Mouse (Mus musculus) hindbrain, embryonic 11.5 days (tissue): ENCODE measurements at regions not wholly inside any gene's neighbourhood (a gene's known extent, or its start where the extent isn't known, plus 50 kb on each side); places are given as distances from the start of the nearest gene placed in this dataset.
A peak's percentile ranks its signal among the peaks of the same experiment; 100 is the strongest.
"Not testable (repeated sequence)": the region's sequence is repeated elsewhere in the genome, so short reads cannot be mapped to it uniquely, and the experiment has no call there.

ENCODE experiments used
- ATAC-seq: fragments of 200-750 bp; cut with Nextera tagmentation; 2 replicates; pipeline ENCODE4 v1.8.0; 2017; ENCODE audit warnings: mild to moderate bottlenecking, moderate TSS enrichment, moderate library complexity; ENCODE audit not compliant: low FRiP score
- DNase-seq: peaks from one replicate; pipeline ENCODE4 v3.0.0-alpha.2; 2015; ENCODE audit warnings: low spot score
- H3K27ac ChIP-seq: fragments of 300-500 bp; sonication (generic); 2 replicates; pipeline ENCODE4 v1.5.1; 2014; ENCODE audit warnings: mild to moderate bottlenecking, low read depth, low read length
- H3K27me3 ChIP-seq: fragments of 300-500 bp; sonication (generic); 2 replicates; pipeline ENCODE4 v1.6.1; 2014; ENCODE audit warnings: mild to moderate bottlenecking, low read length, moderate library complexity, mixed read lengths; ENCODE audit not compliant: control insufficient read depth, insufficient read depth
- H3K36me3 ChIP-seq: fragments of 300-500 bp; sonication (generic); 2 replicates; pipeline ENCODE4 v1.6.1; 2014; ENCODE audit warnings: mild to moderate bottlenecking, low read length, moderate library complexity, mixed read lengths; ENCODE audit not compliant: control insufficient read depth, insufficient read depth
- H3K4me1 ChIP-seq: fragments of 300-500 bp; sonication (generic); replicated peaks from 2 replicates; pipeline ENCODE4 v1.6.1; 2014; ENCODE audit warnings: low read length, mixed read lengths; ENCODE audit not compliant: control insufficient read depth, insufficient read depth
- H3K4me2 ChIP-seq: fragments of 300-500 bp; sonication (generic); replicated peaks from 2 replicates; pipeline ENCODE4 v1.6.1; 2014; ENCODE audit warnings: mild to moderate bottlenecking, low read depth, low read length
- H3K4me3 ChIP-seq: fragments of 300-500 bp; sonication (generic); 2 replicates; pipeline ENCODE4 v1.5.1; 2014; ENCODE audit warnings: low read depth, low read length
- H3K9ac ChIP-seq: fragments of 300-500 bp; sonication (generic); 2 replicates; pipeline ENCODE4 v1.6.1; 2014; ENCODE audit warnings: low read depth, low read length
- H3K9me3 ChIP-seq: fragments of 300-500 bp; sonication (generic); 2 replicates; pipeline ENCODE4 v1.6.1; 2016; ENCODE audit warnings: low read length; ENCODE audit not compliant: control insufficient read depth
- WGBS: fragments of 180-500 bp; shearing (Covaris S2); extraction: QIAGEN DNeasy Blood & Tissue Kit; methylation state at CpG from one replicate; pipeline ENCODE4 v1.1.7; 2014; 5-methylcytosine and 5-hydroxymethylcytosine counted together

DNA sequence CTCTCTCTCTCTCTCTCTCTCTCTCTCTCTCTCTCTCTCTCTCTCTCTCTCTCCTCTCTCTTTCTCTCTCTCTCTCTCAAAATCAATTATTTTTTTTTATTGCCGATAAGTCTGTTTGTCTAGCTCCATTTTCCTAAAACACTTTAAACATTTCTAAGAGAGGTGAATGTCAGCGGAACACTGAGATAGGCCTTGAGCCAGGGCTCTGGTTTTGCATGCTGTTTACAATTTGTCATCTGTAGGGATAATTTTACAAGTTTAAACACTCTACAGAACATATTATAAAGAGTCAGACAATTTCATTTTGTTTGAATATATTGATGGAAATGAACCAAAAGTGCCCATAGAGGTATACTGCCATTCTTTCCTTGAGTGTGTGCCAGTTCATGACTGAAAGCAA lies 736.2 kb downstream of the Cdh8 start:
- Histone ChIP-seq H3K4me3 (no peak overlapping the region), H3K4me2 (no peak overlapping the region), H3K9me3 (no peaks in the 10 kb centered on the region), H3K27ac (no peak overlapping the region), H3K4me1 (no peaks in the 10 kb centered on the region), H3K9ac (no peak overlapping the region), H3K27me3 (no peaks in the 10 kb centered on the region), H3K36me3 (no peaks in the 10 kb centered on the region)
- DNase-seq: no peak
- 94% methylated on average over 2 of the region's 2 CpGs for WGBS
- no peak for ATAC-seq

- Histone ChIP-seq H3K27me3 (no peaks in the 10 kb centered on the region), H3K4me2 (no peak overlapping the region), H3K36me3 (no peaks in the 10 kb centered on the region), H3K9me3 (no peaks in the 10 kb centered on the region), H3K4me3 (no peak overlapping the region), H3K27ac (no peak overlapping the region), H3K9ac (no peak overlapping the region), H3K4me1 (no peaks in the 10 kb centered on the region)
- WGBS: 55% methylated on average over 2 of the region's 2 CpGs
- DNase-seq: no peak
- no peak for ATAC-seq
Observed at GRCm38 (mm10) chr8:98659287-98659686, 757.0 kb downstream of the Cdh8 start.

DNA sequence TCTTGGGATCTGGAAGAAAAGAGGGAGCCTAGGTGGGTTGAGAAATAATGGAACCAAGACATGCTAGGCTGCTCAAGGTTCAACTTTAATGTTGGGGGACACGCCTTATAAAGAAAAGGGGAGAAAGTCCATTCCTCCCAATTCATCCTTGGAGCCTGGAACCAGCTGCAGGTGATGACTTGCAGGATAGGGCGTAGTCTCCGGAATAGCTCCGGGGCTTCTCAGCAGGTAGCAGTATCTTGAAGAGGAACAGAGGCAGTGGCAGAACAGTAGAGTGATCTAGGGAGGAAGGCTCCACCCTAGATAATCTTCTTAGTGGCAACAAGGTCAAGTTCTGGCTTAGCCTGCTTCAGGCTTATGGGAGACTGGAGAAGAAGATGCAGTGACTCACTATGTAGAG lies 764.0 kb downstream of the Cdh8 start:
- not testable (repeated sequence) for H3K9ac ChIP-seq, H3K27ac ChIP-seq, ATAC-seq, H3K36me3 ChIP-seq, H3K9me3 ChIP-seq, H3K27me3 ChIP-seq, DNase-seq, H3K4me2 ChIP-seq, H3K4me3 ChIP-seq, H3K4me1 ChIP-seq
- WGBS: 93% methylated on average over 4 of the region's 4 CpGs

GRCm38 (mm10) chr8:98651010-98651409 lies 765.3 kb downstream of the Cdh8 start:
- no peak overlapping the region for H3K27ac ChIP-seq
- 87% methylated on average over 1 of the region's 1 CpGs for WGBS

GRCm38 (mm10) chr8:98628151-98628550 lies 788.1 kb downstream of the Cdh8 start:
- Histone ChIP-seq H3K4me3 (no peak overlapping the region), H3K36me3 (no peaks in the 10 kb centered on the region)

More at GRCm38 (mm10) chr8:98651010-98651409, 765.3 kb downstream of the Cdh8 start:
- H3K36me3 ChIP-seq: no peaks in the 10 kb centered on the region
- DNase-seq: no peak
- H3K27me3 ChIP-seq: no peaks in the 10 kb centered on the region
- H3K4me2 ChIP-seq: no peak overlapping the region
- H3K9me3 ChIP-seq: no peaks in the 10 kb centered on the region
- no peaks in the 10 kb centered on the region for H3K4me1 ChIP-seq
- ATAC-seq: no peak
- H3K9ac ChIP-seq: no peak overlapping the region
- H3K4me3 ChIP-seq: no peak overlapping the region

GRCm38 (mm10) chr8:98613834-98614428 lies 802.3 kb downstream of the Cdh8 start:
- no peak overlapping the region for H3K27ac ChIP-seq
- no peak overlapping the region for H3K4me2 ChIP-seq
- no peaks in the 10 kb centered on the region for H3K9me3 ChIP-seq
- H3K4me1 ChIP-seq: no peaks in the 10 kb centered on the region
- no peaks in the 10 kb centered on the region for H3K36me3 ChIP-seq
- H3K9ac ChIP-seq: no peak overlapping the region
- DNase-seq: no peak
- H3K27me3 ChIP-seq: no peaks in the 10 kb centered on the region
- no peak for ATAC-seq
- no peak overlapping the region for H3K4me3 ChIP-seq
- 87% methylated on average over 4 of the region's 4 CpGs for WGBS

More at GRCm38 (mm10) chr8:98628151-98628550, 788.1 kb downstream of the Cdh8 start:
- Histone ChIP-seq H3K9me3 (no peaks in the 10 kb centered on the region), H3K4me2 (no peak overlapping the region), H3K9ac (no peak overlapping the region), H3K4me1 (no peaks in the 10 kb centered on the region), H3K27me3 (no peaks in the 10 kb centered on the region), H3K27ac (no peak overlapping the region)
- ATAC-seq: no peak
- no peak for DNase-seq
- 88% methylated on average over 5 of the region's 5 CpGs for WGBS

GRCm38 (mm10) chr8:98572597-98573514 lies 843.4 kb downstream of the Cdh8 start:
- 51% methylated on average over 6 of the region's 6 CpGs for WGBS
- no peaks in the 10 kb centered on the region for H3K36me3 ChIP-seq
- no peak overlapping the region for H3K4me3 ChIP-seq
- no peak overlapping the region for H3K9ac ChIP-seq
- peak; percentile 26 for DNase-seq
- no peaks in the 10 kb centered on the region for H3K9me3 ChIP-seq
- no peaks in the 10 kb centered on the region; the same call in 1 of the 2 replicates for H3K4me1 ChIP-seq
- peak; percentile 86 for ATAC-seq
- H3K27me3 ChIP-seq: no peaks in the 10 kb centered on the region
- no peak overlapping the region for H3K27ac ChIP-seq
- no peak overlapping the region for H3K4me2 ChIP-seq

DNA sequence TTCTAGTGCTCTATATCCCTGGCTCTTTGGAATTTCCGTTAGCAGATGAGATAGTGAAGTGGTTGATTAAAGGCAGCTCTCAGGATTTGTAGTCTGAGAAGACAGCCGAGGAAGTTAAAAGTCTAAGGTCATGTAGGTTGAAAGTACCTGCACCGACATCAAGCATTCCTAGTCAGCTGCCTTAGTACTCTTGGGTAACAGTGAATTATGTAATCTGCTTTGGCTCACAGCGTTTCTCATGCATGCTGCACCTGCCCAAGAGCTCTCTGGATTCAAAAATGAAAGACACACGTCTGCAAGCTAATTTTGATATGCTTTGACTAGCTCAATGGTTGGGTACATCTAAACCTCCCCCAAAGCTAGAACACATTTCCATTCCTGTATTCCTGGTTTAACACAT lies 849.6 kb downstream of the Cdh8 start:
- 79% methylated on average over 5 of the region's 5 CpGs for WGBS
- ATAC-seq: no peak
- Histone ChIP-seq H3K27ac (no peak overlapping the region), H3K4me1 (no peaks in the 10 kb centered on the region), H3K4me3 (no peak overlapping the region), H3K4me2 (no peak overlapping the region), H3K27me3 (no peaks in the 10 kb centered on the region), H3K36me3 (no peaks in the 10 kb centered on the region), H3K9me3 (no peaks in the 10 kb centered on the region), H3K9ac (no peak overlapping the region)
- DNase-seq: no peak

DNA sequence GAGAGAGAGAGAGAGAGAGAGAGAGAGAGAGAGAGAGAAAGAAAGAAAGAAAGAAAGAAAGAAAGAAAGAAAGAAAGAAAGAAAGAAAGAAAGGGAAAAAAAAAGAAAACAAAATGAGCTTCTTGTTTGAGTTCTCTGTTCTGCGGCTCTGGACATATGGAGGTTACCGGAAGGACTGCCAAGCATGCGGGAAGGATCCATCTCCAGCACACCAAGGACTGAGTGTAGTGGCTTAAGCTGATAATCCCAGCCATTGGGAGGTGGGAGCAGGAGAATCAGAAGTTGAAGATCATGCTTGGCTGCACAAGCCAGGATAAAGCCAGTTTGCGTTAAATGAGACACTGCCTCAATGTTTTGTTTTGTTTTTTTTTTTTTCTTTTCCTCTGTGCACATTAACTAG lies 897.8 kb downstream of the Cdh8 start:
- no peak overlapping the region for H3K27ac ChIP-seq
- H3K9ac ChIP-seq: no peak overlapping the region
- DNase-seq (no peak), ATAC-seq (no peak)
- 81% methylated on average over 4 of the region's 4 CpGs for WGBS
- H3K9me3 ChIP-seq: no peaks in the 10 kb centered on the region
- no peaks in the 10 kb centered on the region for H3K36me3 ChIP-seq
- H3K4me1 ChIP-seq: no peaks in the 10 kb centered on the region
- H3K27me3 ChIP-seq: no peaks in the 10 kb centered on the region
- H3K4me2 ChIP-seq: no peak overlapping the region
- H3K4me3 ChIP-seq: no peak overlapping the region
